15 mouse cellular contexts compared by ENCODE assay signal in genomic region chr2:119312380-119312958, GRCm38 (mm10). TPM values are rescaled to one million over a fixed set of nuclear protein-coding genes. Genes with fewer than 3 reads are reported as not detected.
DNase-seq lines count a peak whose midpoint lies in the region; ATAC-seq and TF ChIP-seq lines count a peak whose summit lies in the region.
"Had no signal": no experiment of that assay in that cellular context is flagged by ENCODE, and none has a peak within 500 bp of the region (broad histone marks: within the 10 kb centered on the region; RNA-seq: fewer than 3 reads in every experiment).

No protein-coding gene starts in this region.

- H3K9me3 ChIP-seq in hindbrain, embryonic 10.5 days, result peaks cover 5% of the 10 kb centered on the region; the same call in 1 of the 2 replicates
- H3K9me3 ChIP-seq in hindbrain, embryonic 16.5 days (ENCODE audit: control insufficient read depth, low read length), result peaks cover 2% of the 10 kb centered on the region; the same call in 1 of the 2 replicates
- H3K9me3 ChIP-seq in midbrain, embryonic 10.5 days (replicated peaks), result peaks cover 4% of the 10 kb centered on the region; the same call in 1 of the 2 replicates
- no peaks in the 10 kb centered on the region for H3K9me3 ChIP-seq in midbrain, embryonic 15.5 days
- no peaks in the 10 kb centered on the region for H3K9me3 ChIP-seq in hindbrain, postnatal 0 days (ENCODE audit: low read length)
- H3K9me3 ChIP-seq: liver, embryonic 13.5 days had no signal

- 40% methylated on average over 2 of the region's 2 CpGs for WGBS in hindbrain, embryonic 10.5 days
- 37% methylated on average over 2 of the region's 2 CpGs for WGBS in hindbrain, embryonic 16.5 days
- 56% methylated on average over 2 of the region's 2 CpGs for WGBS in midbrain, embryonic 10.5 days
- WGBS in midbrain, embryonic 15.5 days, result 33% methylated on average over 2 of the region's 2 CpGs
- 46% methylated on average over 2 of the region's 2 CpGs for WGBS in hindbrain, postnatal 0 days

- peak overlapping the region; percentile 76 for H3K27ac ChIP-seq in gastrocnemius, adult 2 months
- H3K27ac ChIP-seq in hindbrain, embryonic 10.5 days, result peak overlapping the region; percentile 63; the same call in 1 of the 2 replicates
- no peak overlapping the region for H3K27ac ChIP-seq in hindbrain, embryonic 16.5 days (ENCODE audit: low read depth, low read length)
- H3K27ac ChIP-seq in midbrain, embryonic 10.5 days (replicated peaks), result peak overlapping the region; percentile 18
- no peak overlapping the region for H3K27ac ChIP-seq in midbrain, embryonic 15.5 days
- no peak overlapping the region for H3K27ac ChIP-seq in hindbrain, postnatal 0 days
- H3K27ac ChIP-seq: liver, embryonic 13.5 days had no signal

- no peaks in the 10 kb centered on the region for H3K36me3 ChIP-seq in hindbrain, embryonic 10.5 days
- H3K36me3 ChIP-seq in hindbrain, embryonic 16.5 days (ENCODE audit: control insufficient read depth, insufficient read depth, low read length), result no peaks in the 10 kb centered on the region
- H3K36me3 ChIP-seq in midbrain, embryonic 10.5 days, result no peaks in the 10 kb centered on the region
- no peaks in the 10 kb centered on the region for H3K36me3 ChIP-seq in midbrain, embryonic 15.5 days (replicated peaks)
- H3K36me3 ChIP-seq in hindbrain, postnatal 0 days (ENCODE audit: insufficient read depth, low read length), result no peaks in the 10 kb centered on the region
- H3K36me3 ChIP-seq: liver, embryonic 13.5 days had no signal

- DNase-seq in gastrocnemius, adult 2 months, result no peak
- DNase-seq in gastrocnemius, adult 18-20 months (ENCODE audit: low spot score), result no peak
- DNase-seq in hindbrain, embryonic 10.5 days (ENCODE audit: low spot score), result peak; percentile 30
- DNase-seq in midbrain, embryonic 10.5 days (ENCODE audit: low spot score), result no peak
- no peak for DNase-seq in hindbrain, postnatal 0 days (ENCODE audit: low spot score)
- no peak for DNase-seq in right cerebral cortex, postnatal 4 days
- DNase-seq: cerebellum, adult 9-11 months; embryo, embryonic 11 days; kidney, postnatal 10 days; liver, embryonic 13.5 days; lung, postnatal 36 days; right cerebral cortex, postnatal 25 days had no signal

- ATAC-seq in hindbrain, embryonic 16.5 days, result no peak
- no peak for ATAC-seq in midbrain, embryonic 15.5 days (replicated peaks)
- 0 out of 2 replicates have a peak, but pooled peaks have one; percentile 30 for ATAC-seq in hindbrain, postnatal 0 days

- no peak overlapping the region for H3K9ac ChIP-seq in hindbrain, embryonic 16.5 days (ENCODE audit: low read depth, low read length)
- H3K9ac ChIP-seq in midbrain, embryonic 15.5 days, result no peak overlapping the region
- H3K9ac ChIP-seq in hindbrain, postnatal 0 days (replicated peaks; ENCODE audit: low read length), result no peak overlapping the region
- H3K9ac ChIP-seq: liver, embryonic 13.5 days had no signal

- no peak for TF ChIP-seq CTCF in gastrocnemius, adult 2 months (IDR thresholded peaks at IDR 0.05)
- TF ChIP-seq CTCF in hindbrain, postnatal 0 days (IDR thresholded peaks at IDR 0.05; ENCODE audit: low read depth), result no peak

- H3K4me1 ChIP-seq in hindbrain, embryonic 10.5 days (replicated peaks), result peaks cover 48% of the 10 kb centered on the region
- 0 out of 2 replicates have a peak, but pooled peaks cover 2% of the 10 kb centered on the region for H3K4me1 ChIP-seq in hindbrain, embryonic 16.5 days (ENCODE audit: control insufficient read depth, insufficient read depth, low read depth, low read length)
- peaks cover 37% of the 10 kb centered on the region for H3K4me1 ChIP-seq in midbrain, embryonic 10.5 days
- H3K4me1 ChIP-seq in midbrain, embryonic 15.5 days, result 0 out of 2 replicates have a peak, but pooled peaks cover 3% of the 10 kb centered on the region
- no peaks in the 10 kb centered on the region for H3K4me1 ChIP-seq in hindbrain, postnatal 0 days (ENCODE audit: insufficient read depth, low read length)

- no peak overlapping the region for H3K4me2 ChIP-seq in hindbrain, embryonic 16.5 days (ENCODE audit: low read length)
- no peak overlapping the region for H3K4me2 ChIP-seq in midbrain, embryonic 15.5 days
- no peak overlapping the region for H3K4me2 ChIP-seq in hindbrain, postnatal 0 days (ENCODE audit: low read depth, low read length)
- H3K4me2 ChIP-seq: liver, embryonic 13.5 days had no signal

- peaks cover 50% of the 10 kb centered on the region for H3K27me3 ChIP-seq in hindbrain, embryonic 10.5 days (ENCODE audit: insufficient read depth, poor library complexity, severe bottlenecking)
- H3K27me3 ChIP-seq in hindbrain, embryonic 16.5 days (replicated peaks; ENCODE audit: control insufficient read depth, insufficient read depth, low read length), result peaks cover 4% of the 10 kb centered on the region
- H3K27me3 ChIP-seq in midbrain, embryonic 10.5 days (ENCODE audit: low read depth, poor library complexity, severe bottlenecking), result peaks cover 54% of the 10 kb centered on the region
- H3K27me3 ChIP-seq in midbrain, embryonic 15.5 days (replicated peaks), result peaks cover 29% of the 10 kb centered on the region
- 0 out of 2 replicates have a peak, but pooled peaks cover 3% of the 10 kb centered on the region for H3K27me3 ChIP-seq in hindbrain, postnatal 0 days (ENCODE audit: insufficient read depth, low read length)
- H3K27me3 ChIP-seq: liver, embryonic 13.5 days had no signal

- no peak overlapping the region for H3K4me3 ChIP-seq in gastrocnemius, adult 2 months
- H3K4me3 ChIP-seq in hindbrain, embryonic 10.5 days, result no peak overlapping the region
- H3K4me3 ChIP-seq in hindbrain, embryonic 16.5 days (ENCODE audit: low read length), result no peak overlapping the region
- H3K4me3 ChIP-seq in midbrain, embryonic 10.5 days, result no peak overlapping the region
- H3K4me3 ChIP-seq in midbrain, embryonic 15.5 days, result no peak overlapping the region
- no peak overlapping the region for H3K4me3 ChIP-seq in hindbrain, postnatal 0 days (ENCODE audit: low read length)
- H3K4me3 ChIP-seq: liver, embryonic 13.5 days had no signal

- intact Hi-C loops in gastrocnemius, adult 2 months (cut with DNase I), result no loop called here

RNA-seq across cellular contexts. Expression of gene Dll4, which starts 13.1 kb away (rescaled TPM):
- 1 to 10 TPM; 3.8 to 4.8 TPM for total RNA-seq in gastrocnemius, adult 2 months (2021)
- total RNA-seq in gastrocnemius, adult 18-20 months (2021), result 1 to 10 TPM; 3.2 to 4.5 TPM
- polyA plus RNA-seq in hindbrain, embryonic 10.5 days (2016; fragmentation: Nextera tagmentation; extraction: Ambion mirVana), result 4.7 and 5.8 TPM in 2 replicates
- 5.3 and 6.0 TPM in 2 replicates for polyA plus RNA-seq in hindbrain, embryonic 16.5 days (2015; fragmentation: Nextera tagmentation; extraction: Ambion mirVana)
- 5.7 TPM in 2 replicates for polyA plus RNA-seq in midbrain, embryonic 10.5 days (2016; fragmentation: Nextera tagmentation; extraction: Ambion mirVana)
- 5.2 and 5.3 TPM in 2 replicates for polyA plus RNA-seq in midbrain, embryonic 15.5 days (2015; fragmentation: Nextera tagmentation; extraction: Ambion mirVana)
- 4.2 and 4.3 TPM in 2 replicates for total RNA-seq in hindbrain, postnatal 0 days (2014; rRNA removed)
- 2.4 and 2.6 TPM in 2 replicates for polyA plus RNA-seq in hindbrain, postnatal 0 days (2015; fragmentation: Nextera tagmentation; extraction: Ambion mirVana)
- total RNA-seq: monocyte, adult 5-6 weeks had no signal

RNA-seq across cellular contexts. Expression of gene Vps18, which starts 23.9 kb away (rescaled TPM):
- 10 to 100 TPM; 10.9 to 11.7 TPM for total RNA-seq in gastrocnemius, adult 2 months (2021)
- total RNA-seq in gastrocnemius, adult 18-20 months (2021), result 10 to 100 TPM; 10.1 to 10.2 TPM
- polyA plus RNA-seq in hindbrain, embryonic 10.5 days (2016; fragmentation: Nextera tagmentation; extraction: Ambion mirVana), result 23.1 and 26.7 TPM in 2 replicates
- polyA plus RNA-seq in hindbrain, embryonic 16.5 days (2015; fragmentation: Nextera tagmentation; extraction: Ambion mirVana), result 28.2 and 30.4 TPM in 2 replicates
- polyA plus RNA-seq in midbrain, embryonic 10.5 days (2016; fragmentation: Nextera tagmentation; extraction: Ambion mirVana), result 23.1 and 27.5 TPM in 2 replicates
- 31.7 and 32.3 TPM in 2 replicates for polyA plus RNA-seq in midbrain, embryonic 15.5 days (2015; fragmentation: Nextera tagmentation; extraction: Ambion mirVana)
- 32.7 and 34.0 TPM in 2 replicates for total RNA-seq in hindbrain, postnatal 0 days (2014; rRNA removed)
- 18.3 and 20.5 TPM in 2 replicates for polyA plus RNA-seq in hindbrain, postnatal 0 days (2015; fragmentation: Nextera tagmentation; extraction: Ambion mirVana)

RNA-seq across cellular contexts. Expression of gene Chac1, which starts 38.6 kb away (rescaled TPM):
- total RNA-seq in gastrocnemius, adult 2 months (2021), result 10 to 100 TPM; 30.1 to 90.4 TPM
- total RNA-seq in gastrocnemius, adult 18-20 months (2021), result 100 to 1,000 TPM in 1 of 2 experiments, 10 to 100 TPM in 1; 50.6 to 108 TPM
- 0.67 and 0.81 TPM in 2 replicates for polyA plus RNA-seq in hindbrain, embryonic 10.5 days (2016; fragmentation: Nextera tagmentation; extraction: Ambion mirVana)
- 12.3 and 14.9 TPM in 2 replicates for polyA plus RNA-seq in hindbrain, embryonic 16.5 days (2015; fragmentation: Nextera tagmentation; extraction: Ambion mirVana)
- polyA plus RNA-seq in midbrain, embryonic 10.5 days (2016; fragmentation: Nextera tagmentation; extraction: Ambion mirVana), result 0.78 and 0.95 TPM in 2 replicates
- 8.1 and 9.0 TPM in 2 replicates for polyA plus RNA-seq in midbrain, embryonic 15.5 days (2015; fragmentation: Nextera tagmentation; extraction: Ambion mirVana)
- 12.4 and 22.6 TPM in 2 replicates for total RNA-seq in hindbrain, postnatal 0 days (2014; rRNA removed)
- polyA plus RNA-seq in hindbrain, postnatal 0 days (2015; fragmentation: Nextera tagmentation; extraction: Ambion mirVana), result 11.4 and 12.6 TPM in 2 replicates
- total RNA-seq: monocyte, adult 5-6 weeks had no signal

RNA-seq across cellular contexts. Expression of gene Rhov, which starts 41.4 kb away (rescaled TPM):
- not detected for total RNA-seq in gastrocnemius, adult 2 months (2021)
- not detected for total RNA-seq in gastrocnemius, adult 18-20 months (2021)
- polyA plus RNA-seq in hindbrain, embryonic 10.5 days (2016; fragmentation: Nextera tagmentation; extraction: Ambion mirVana), result 1.2 and 3.8 TPM in 2 replicates
- polyA plus RNA-seq in hindbrain, embryonic 16.5 days (2015; fragmentation: Nextera tagmentation; extraction: Ambion mirVana), result 48.2 and 56.9 TPM in 2 replicates
- polyA plus RNA-seq in midbrain, embryonic 10.5 days (2016; fragmentation: Nextera tagmentation; extraction: Ambion mirVana), result 0.83 and 1.9 TPM in 2 replicates
- polyA plus RNA-seq in midbrain, embryonic 15.5 days (2015; fragmentation: Nextera tagmentation; extraction: Ambion mirVana), result 43.3 and 45.5 TPM in 2 replicates
- total RNA-seq in hindbrain, postnatal 0 days (2014; rRNA removed), result 28.3 and 28.4 TPM in 2 replicates
- polyA plus RNA-seq in hindbrain, postnatal 0 days (2015; fragmentation: Nextera tagmentation; extraction: Ambion mirVana), result 31.8 and 32.6 TPM in 2 replicates

Comparison
In these comparisons a context has a peak if more than half of its experiments do, and no peak if none do; other contexts are left out.
1. H3K27ac ChIP-seq: peak in gastrocnemius, adult 2 months (single experiment), hindbrain, embryonic 10.5 days (single experiment) and midbrain, embryonic 10.5 days (single experiment); none in hindbrain, embryonic 16.5 days (single experiment), midbrain, embryonic 15.5 days (single experiment) and hindbrain, postnatal 0 days (single experiment).